Mouse (Mus musculus) heart, embryonic 14.5 days (tissue): ENCODE results near the gene Rnf34. TPM values are rescaled to one million over a fixed set of nuclear protein-coding genes. Genes with fewer than 3 reads are reported as not detected.
A peak's percentile ranks its signal among the peaks of the same experiment; 100 is the strongest.

Source experiments
- ATAC-seq: fragments of 200-750 bp; cut with Nextera tagmentation; 2 replicates; pipeline ENCODE4 v1.8.0; 2017; ENCODE audit warnings: low read depth, moderate TSS enrichment; ENCODE audit not compliant: insufficient number of reproducible peaks, insufficient read depth, low FRiP score
- H3K27ac ChIP-seq, 2 experiments: fragments of 200-500 bp in 1 of 2; fragments of 300-500 bp in 1 of 2; sonication (generic) in 1 of 2; replicated peaks in 1 of 2; 2 replicates each; pipeline ENCODE4 v1.5.1; 2012 to 2014; ENCODE audit warnings: low read depth in 2 of 2, low read length in 2 of 2, control low read depth in 1 of 2, mild to moderate bottlenecking in 1 of 2, mixed read lengths in 1 of 2; ENCODE audit not compliant: control insufficient read depth in 1 of 2, insufficient read depth in 1 of 2
- H3K27me3 ChIP-seq: fragments of 300-500 bp; sonication (generic); 2 replicates; pipeline ENCODE4 v1.6.1; 2014; ENCODE audit warnings: mild to moderate bottlenecking, low read length, control low read depth; ENCODE audit not compliant: control insufficient read depth, insufficient read depth
- H3K36me3 ChIP-seq: fragments of 300-500 bp; sonication (generic); 2 replicates; pipeline ENCODE4 v1.6.1; 2014; ENCODE audit warnings: mild to moderate bottlenecking, control low read depth, low read length, mixed read lengths; ENCODE audit not compliant: control insufficient read depth, insufficient read depth
- H3K4me1 ChIP-seq, 2 experiments: fragments of 200-500 bp in 1 of 2; fragments of 300-500 bp in 1 of 2; sonication (generic) in 1 of 2; 2 replicates each; pipeline ENCODE4 v1.6.1; 2012 to 2014; ENCODE audit warnings: low read length in 2 of 2, control low read depth in 1 of 2, mixed read lengths in 1 of 2; ENCODE audit not compliant: control insufficient read depth in 2 of 2, insufficient read depth in 2 of 2
- H3K4me2 ChIP-seq: fragments of 300-500 bp; sonication (generic); 2 replicates; pipeline ENCODE4 v1.6.1; 2014; ENCODE audit warnings: mild to moderate bottlenecking, low read length
- H3K4me3 ChIP-seq, 2 experiments: fragments of 200-500 bp in 1 of 2; fragments of 300-500 bp in 1 of 2; sonication (generic) in 1 of 2; 2 replicates each; pipeline ENCODE4 v1.5.1; 2012 to 2014; ENCODE audit warnings: low read length in 2 of 2, mild to moderate bottlenecking in 2 of 2, control low read depth in 1 of 2, low read depth in 1 of 2, moderate library complexity in 1 of 2; ENCODE audit not compliant: control insufficient read depth in 1 of 2, insufficient read depth in 1 of 2
- H3K9ac ChIP-seq: fragments of 300-500 bp; sonication (generic); 2 replicates; pipeline ENCODE4 v1.6.1; 2014; ENCODE audit warnings: mild to moderate bottlenecking, low read length
- H3K9me3 ChIP-seq: fragments of 300-500 bp; sonication (generic); 2 replicates; pipeline ENCODE4 v1.6.1; 2016; ENCODE audit warnings: low read length, control low read depth; ENCODE audit not compliant: control insufficient read depth
- WGBS: fragments of 180-500 bp; shearing (Covaris S2); extraction: QIAGEN DNeasy Blood & Tissue Kit; methylation state at CpG from one replicate; pipeline ENCODE4 v1.1.7; 2014; 5-methylcytosine and 5-hydroxymethylcytosine counted together
- polyA plus RNA-seq: library from polyadenylated mRNA; unstranded; fragments of >200 nt; fragmentation: Nextera tagmentation; extraction: Ambion mirVana; gene quantifications from 2 replicates; pipeline ENCODE4 v1.2.1, GENCODE M21; 2014

Gene Rnf34
- polyA plus RNA-seq, 1 experiment from 2014 or later = 34.7 TPM

- H3K27ac ChIP-seq = no peak overlapping the region
- H3K36me3 ChIP-seq = peaks cover 80% of the 10 kb centered on the region
- no peaks in the 10 kb centered on the region for H3K27me3 ChIP-seq
- H3K4me3 ChIP-seq = no peak overlapping the region
- no peak for ATAC-seq
- H3K4me1 ChIP-seq = no peaks in the 10 kb centered on the region
- H3K4me2 ChIP-seq = no peak overlapping the region
- no peak overlapping the region for H3K9ac ChIP-seq
- 68% methylated on average over 2 of the region's 2 CpGs for WGBS
- no peaks in the 10 kb centered on the region for H3K9me3 ChIP-seq
These were observed 23.7 kb downstream of the Rnf34 start for GRCm38 (mm10) chr5:122873573-122873972.

DNA sequence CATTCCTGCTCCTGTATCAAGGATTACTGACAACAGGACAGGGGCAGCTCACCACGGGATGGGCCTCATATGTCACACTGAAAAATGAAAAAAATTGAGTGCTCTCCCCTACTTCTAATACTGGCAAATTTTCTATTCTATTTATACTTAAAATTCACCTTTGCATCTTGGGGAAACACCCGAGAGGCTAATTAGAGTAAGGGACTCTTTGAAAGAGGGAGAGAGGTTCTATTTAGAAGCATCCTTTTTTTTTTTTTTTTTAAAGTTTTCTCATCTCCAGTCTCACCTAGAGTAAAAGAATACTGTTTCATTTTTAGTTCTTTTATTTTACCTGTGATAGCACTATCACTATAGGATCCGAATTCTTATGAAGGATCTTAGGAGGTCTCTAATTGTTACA is 24.5 kb downstream of the Rnf34 start:
- no peaks in the 10 kb centered on the region for H3K27me3 ChIP-seq
- ATAC-seq = no peak
- peaks cover 80% of the 10 kb centered on the region for H3K36me3 ChIP-seq
- no peak overlapping the region for H3K27ac ChIP-seq
- H3K9me3 ChIP-seq = no peaks in the 10 kb centered on the region
- H3K4me1 ChIP-seq = no peaks in the 10 kb centered on the region
- no peak overlapping the region for H3K9ac ChIP-seq
- WGBS = 77% methylated on average over 3 of the region's 3 CpGs
- no peak overlapping the region for H3K4me2 ChIP-seq
- H3K4me3 ChIP-seq = no peak overlapping the region

GRCm38 (mm10) chr5:122876671-122877070 is 26.8 kb downstream of the Rnf34 start:
- ATAC-seq = no peak
- WGBS = 81% methylated on average over 3 of the region's 3 CpGs
- Histone ChIP-seq H3K36me3 (peaks cover 88% of the 10 kb centered on the region), H3K9me3 (no peaks in the 10 kb centered on the region), H3K4me3 (no peak overlapping the region), H3K27ac (no peak overlapping the region), H3K4me2 (no peak overlapping the region), H3K9ac (no peak overlapping the region), H3K27me3 (no peaks in the 10 kb centered on the region), H3K4me1 (no peaks in the 10 kb centered on the region)

GRCm38 (mm10) chr5:122880241-122880980 is 30.6 kb downstream of the Rnf34 start:
- WGBS = 88% methylated on average over 37 of the region's 37 CpGs
- peaks cover 74% of the 10 kb centered on the region for H3K36me3 ChIP-seq
- ATAC-seq = no peak

GRCm38 (mm10) chr5:122881313-122881712 is 31.5 kb downstream of the Rnf34 start:
- H3K4me2 ChIP-seq = no peak overlapping the region
- peak; percentile 36; the same call in 1 of the 2 replicates for ATAC-seq
- no peak overlapping the region for H3K27ac ChIP-seq
- peaks cover 65% of the 10 kb centered on the region for H3K36me3 ChIP-seq
- no peak overlapping the region for H3K9ac ChIP-seq
- no peaks in the 10 kb centered on the region for H3K27me3 ChIP-seq
- peaks cover 0 to 16% of the 10 kb centered on the region in 2 experiments; a peak in 3 of 4 replicates for H3K4me1 ChIP-seq
- 61% methylated on average over 5 of the region's 5 CpGs for WGBS
- H3K4me3 ChIP-seq = no peak overlapping the region
- no peaks in the 10 kb centered on the region for H3K9me3 ChIP-seq

More at GRCm38 (mm10) chr5:122880241-122880980, 30.6 kb downstream of the Rnf34 start:
- Histone ChIP-seq H3K27ac (no peak overlapping the region), H3K9ac (no peak overlapping the region), H3K4me3 (no peak overlapping the region), H3K4me2 (no peak overlapping the region), H3K9me3 (no peaks in the 10 kb centered on the region), H3K4me1 (peaks cover 0 to 13% of the 10 kb centered on the region in 2 experiments; a peak in 2 of 4 replicates), H3K27me3 (no peaks in the 10 kb centered on the region)

DNA sequence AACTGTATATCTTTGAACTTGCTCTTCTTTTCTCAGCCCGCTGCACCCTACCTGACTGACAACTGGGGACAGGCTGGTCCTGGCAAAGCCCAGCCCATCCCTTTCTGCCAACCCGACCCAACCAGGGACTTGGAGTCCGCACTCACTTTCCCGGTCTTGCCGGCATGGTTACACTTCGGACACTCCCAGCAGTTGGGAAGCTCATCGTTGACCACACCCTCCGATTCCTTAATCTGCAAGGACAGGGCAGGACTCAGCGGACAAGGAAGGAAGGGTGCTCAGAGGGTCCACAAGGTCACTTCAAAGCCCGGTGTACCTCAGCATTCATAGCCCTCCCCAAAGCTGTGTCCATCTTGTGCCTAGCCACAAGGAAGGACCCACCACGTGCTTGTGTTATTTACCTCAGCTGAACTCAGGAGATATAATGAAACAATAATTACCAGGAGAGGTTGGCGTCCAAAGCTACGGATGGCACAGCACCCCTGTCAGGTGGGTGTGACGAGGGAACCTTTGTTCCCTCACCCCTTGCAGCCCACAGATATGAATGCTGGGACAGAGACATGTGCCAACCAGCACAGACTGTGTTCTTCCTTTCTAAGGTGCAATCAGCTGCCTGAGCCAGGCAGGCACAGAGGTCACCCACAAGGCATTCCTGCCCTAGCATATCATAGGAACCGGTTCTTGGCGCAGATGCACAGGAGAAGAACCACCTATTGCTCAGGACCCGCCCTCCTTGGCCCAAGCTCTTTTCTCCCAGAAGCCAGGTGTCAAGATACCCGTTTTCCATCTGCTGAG is 32.6 kb downstream of the Rnf34 start:
- Histone ChIP-seq H3K27ac (no peak overlapping the region), H3K36me3 (peaks cover 53% of the 10 kb centered on the region), H3K4me3 (no peak overlapping the region), H3K27me3 (no peaks in the 10 kb centered on the region), H3K9me3 (no peaks in the 10 kb centered on the region), H3K9ac (no peak overlapping the region), H3K4me1 (peaks cover 0 to 16% of the 10 kb centered on the region in 2 experiments; a peak in 3 of 4 replicates), H3K4me2 (no peak overlapping the region)
- 88% methylated on average over 18 of the region's 18 CpGs for WGBS
- ATAC-seq = no peak

DNA sequence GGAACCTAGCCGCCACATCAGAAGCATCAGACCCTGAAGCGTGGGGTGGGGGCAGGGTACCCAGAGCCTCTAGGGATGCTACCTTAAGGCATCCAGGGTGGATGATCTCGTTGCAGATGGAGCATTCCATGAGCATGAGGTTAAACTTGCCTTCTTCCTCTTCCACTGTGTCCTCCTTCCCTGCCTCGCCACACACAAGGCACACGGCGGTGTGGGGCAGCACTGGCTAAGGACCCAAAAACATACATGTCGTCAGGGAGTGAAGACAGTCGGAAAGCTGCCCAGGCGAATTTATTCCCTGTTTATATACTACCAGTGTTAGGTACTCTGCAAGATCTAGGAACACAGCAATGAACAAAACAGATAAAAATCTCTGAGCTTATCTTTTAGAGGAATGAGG is 33.4 kb downstream of the Rnf34 start:
- Histone ChIP-seq H3K36me3 (peaks cover 45% of the 10 kb centered on the region), H3K27ac (no peak overlapping the region), H3K4me2 (no peak overlapping the region), H3K9ac (no peak overlapping the region), H3K4me3 (no peak overlapping the region), H3K9me3 (no peaks in the 10 kb centered on the region), H3K4me1 (peaks cover 0 to 16% of the 10 kb centered on the region in 2 experiments; a peak in 3 of 4 replicates), H3K27me3 (no peaks in the 10 kb centered on the region)
- WGBS = 80% methylated on average over 9 of the region's 9 CpGs
- ATAC-seq = no peak
